Mouse (Mus musculus): Measurements from ENCODE around the gene Mdfic.

GRCm38 (mm10) chr6:15758394-15758793, 37.9 kb downstream of the Mdfic start:
- TF ChIP-seq POLR2A (IDR thresholded peaks at IDR 0.05; ENCODE audit: borderline replicate concordance, low read depth, low read length) (no peak), CTCF (IDR thresholded peaks at IDR 0.05; ENCODE audit: low read depth, low read length) (no peak)

Data from bone marrow macrophage, adult 2 months (primary cell).